Mouse (Mus musculus) olfactory bulb, adult 2 months (tissue): ENCODE results near the gene Eef1e1.

ENCODE experiments used
- CTCF ChIP-seq: fragments of 200-500 bp; IDR thresholded peaks from 2 replicates; pipeline ENCODE4 v1.5.1; 2012; ENCODE audit warnings: low read depth, mild to moderate bottlenecking, low read length, moderate library complexity; ENCODE audit not compliant: insufficient read depth
- POLR2A ChIP-seq: fragments of 200-500 bp; IDR thresholded peaks from 2 replicates; pipeline ENCODE4 v1.6.1; 2012; ENCODE audit warnings: mild to moderate bottlenecking, low read depth, low read length, moderate library complexity; ENCODE audit not compliant: insufficient read depth

DNA sequence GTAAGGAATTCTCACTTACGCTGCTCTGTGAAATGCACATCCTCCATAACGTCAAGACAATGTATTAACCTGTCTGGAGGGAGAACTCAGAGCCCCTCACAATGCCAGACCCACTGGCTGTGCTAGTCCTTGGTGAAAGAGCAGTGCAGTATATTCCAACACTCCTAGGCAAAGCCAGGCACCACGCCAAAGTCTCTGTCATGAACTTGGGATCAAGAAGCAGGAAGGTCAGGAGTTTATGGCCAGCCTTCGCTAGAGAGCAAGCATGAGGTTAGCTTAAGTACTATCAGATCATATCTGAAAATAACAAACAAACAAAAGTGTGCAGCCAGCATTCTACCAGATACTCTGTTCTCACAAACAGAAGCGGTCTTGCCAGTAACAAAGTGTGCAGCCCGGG lies 48.5 kb downstream of the Eef1e1 start:
- no peak for TF ChIP-seq CTCF
- no peak for TF ChIP-seq POLR2A
